Mouse (Mus musculus) hematopoietic stem cell, adult 5-6 weeks (primary cell): Measurements from ENCODE around the gene Sult2a6. TPM values are rescaled to one million over a fixed set of nuclear protein-coding genes. Genes with fewer than 3 reads are reported as not detected.

Experiments used
- ATAC-seq, 2 experiments: fragments of 125-278 bp in 1 of 2; replicated peaks in 1 of 2; 2 replicates each; pipeline ENCODE4 v1.8.0; 2016 to 2017; ENCODE audit warnings: inconsistent platforms in 2 of 2, mild to moderate bottlenecking in 2 of 2, moderate number of reproducible peaks in 2 of 2, low read depth in 1 of 2, moderate TSS enrichment in 1 of 2; ENCODE audit not compliant: low FRiP score in 2 of 2, poor library complexity in 2 of 2, severe bottlenecking in 2 of 2, insufficient read depth in 1 of 2, low TSS enrichment in 1 of 2
- total RNA-seq: library from RNA; stranded (forward); fragments of 172-1452, 232-1000 nt; gene quantifications from 2 replicates; pipeline ENCODE4 v1.2.3, GENCODE M21; 2017

Sult2a6 gene
- total RNA-seq, result not detected in 2 replicates

DNA sequence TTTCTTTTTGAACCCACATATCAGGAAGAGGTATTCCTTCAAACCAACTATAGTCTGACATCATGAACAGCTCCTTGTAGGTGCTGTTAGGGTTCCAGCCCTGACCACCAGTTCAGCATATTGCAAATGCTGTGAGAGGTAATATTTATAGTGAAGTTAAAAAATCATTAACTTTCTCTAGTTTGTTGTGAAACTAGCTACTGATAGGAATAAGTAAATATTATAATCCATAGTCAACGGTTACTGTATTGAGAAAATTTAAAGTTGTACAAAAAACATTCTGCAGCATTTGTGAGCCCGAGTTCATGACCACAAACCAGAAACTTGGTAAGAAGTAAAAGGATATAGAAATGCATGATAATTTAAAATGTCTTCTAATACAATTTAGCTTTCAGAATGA lies at the start of gene Sult2a6:
Sult2a6 (minus strand) TSS at position 101 of the 400 bp plus-strand sequence.
- no peak for ATAC-seq

GRCm38 (mm10) chr7:14215231-14215630 lies 39.4 kb downstream of the Sult2a6 start:
- ATAC-seq, result no peak

- no peak for ATAC-seq
Observed at GRCm38 (mm10) chr7:14203417-14203816, 51.3 kb downstream of the Sult2a6 start.

DNA sequence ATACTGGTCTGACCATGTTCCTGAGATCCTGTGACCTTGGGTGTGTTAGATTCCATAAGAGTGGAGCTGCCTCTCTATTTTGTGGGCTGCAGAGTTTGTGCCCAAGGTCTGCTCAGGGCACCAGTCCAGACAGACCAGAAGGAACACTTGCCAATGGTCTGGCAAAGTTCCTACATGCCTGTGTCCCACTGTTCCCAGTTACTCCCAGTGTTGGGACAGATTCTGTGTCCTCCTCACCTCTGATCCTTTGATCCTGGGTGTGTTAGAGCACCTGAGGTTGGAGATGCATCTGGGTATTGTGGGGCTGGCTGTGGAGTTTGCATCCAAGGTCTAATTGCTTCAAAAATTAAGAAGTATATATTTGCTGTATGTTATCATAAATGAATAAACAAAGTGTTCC lies 52.2 kb downstream of the Sult2a6 start:
- ATAC-seq, result no peak

Other genes starting within 250 kb of the Sult2a6 start
- not detected in 2 replicates for gene Sult2a3, start 131.8 kb downstream of the Sult2a6 start, total RNA-seq
- gene Obox8, start 78.7 kb upstream of the Sult2a6 start, total RNA-seq, result not detected in 2 replicates
- gene Sult2a8, start 191.9 kb upstream of the Sult2a6 start, total RNA-seq, result not detected in 2 replicates
- not detected in 2 replicates for gene Sult2a7, start 239.4 kb upstream of the Sult2a6 start, total RNA-seq